Mouse (Mus musculus) midbrain, embryonic 14.5 days (tissue): ENCODE measurements around the gene Rab43. TPM values are rescaled to one million over a fixed set of nuclear protein-coding genes. Genes with fewer than 3 reads are reported as not detected.

Source experiments
- ATAC-seq: fragments of 200-750 bp; cut with Nextera tagmentation; 2 replicates; pipeline ENCODE4 v1.8.0; 2017; ENCODE audit warnings: moderate number of reproducible peaks, moderate library complexity; ENCODE audit not compliant: low FRiP score, low TSS enrichment
- DNase-seq: peaks from one replicate; pipeline ENCODE4 v3.0.0-alpha.2; 2015
- H3K27ac ChIP-seq: fragments of 300-500 bp; sonication (generic); replicated peaks from 2 replicates; pipeline ENCODE4 v1.5.1; 2014; ENCODE audit warnings: mild to moderate bottlenecking, low read depth, low read length, moderate library complexity
- H3K27me3 ChIP-seq: fragments of 300-500 bp; sonication (generic); 2 replicates; pipeline ENCODE4 v1.6.1; 2014; ENCODE audit warnings: low read length, control low read depth, mixed read lengths; ENCODE audit not compliant: control insufficient read depth, insufficient read depth
- H3K36me3 ChIP-seq: fragments of 300-500 bp; sonication (generic); 2 replicates; pipeline ENCODE4 v1.6.1; 2014; ENCODE audit warnings: low read length, control low read depth; ENCODE audit not compliant: control insufficient read depth, insufficient read depth
- H3K4me1 ChIP-seq: fragments of 300-500 bp; sonication (generic); 2 replicates; pipeline ENCODE4 v1.6.1; 2014; ENCODE audit warnings: mild to moderate bottlenecking, antibody characterized with exemption, low read length, control low read depth; ENCODE audit not compliant: control insufficient read depth, insufficient read depth
- H3K4me2 ChIP-seq: fragments of 300-500 bp; sonication (generic); 2 replicates; pipeline ENCODE4 v1.6.1; 2014; ENCODE audit warnings: mild to moderate bottlenecking, low read length, moderate library complexity
- H3K4me3 ChIP-seq: fragments of 300-500 bp; sonication (generic); replicated peaks from 2 replicates; pipeline ENCODE4 v1.5.1; 2014; ENCODE audit warnings: low read depth, low read length
- H3K9ac ChIP-seq: fragments of 300-500 bp; sonication (generic); replicated peaks from 2 replicates; pipeline ENCODE4 v1.6.1; 2014; ENCODE audit warnings: mild to moderate bottlenecking, low read length, moderate library complexity
- H3K9me3 ChIP-seq: fragments of 300-500 bp; sonication (generic); 2 replicates; pipeline ENCODE4 v1.6.1; 2016; ENCODE audit warnings: low read length, control low read depth, mixed read lengths; ENCODE audit not compliant: control insufficient read depth
- WGBS: fragments of 180-500 bp; shearing (Covaris S2); extraction: QIAGEN DNeasy Blood & Tissue Kit; methylation state at CpG from one replicate; pipeline ENCODE4 v1.1.7; 2014; 5-methylcytosine and 5-hydroxymethylcytosine counted together
- polyA plus RNA-seq: library from polyadenylated mRNA; unstranded; fragments of >200 nt; fragmentation: Nextera tagmentation; extraction: Ambion mirVana; gene quantifications from 2 replicates; pipeline ENCODE4 v1.2.1, GENCODE M21; 2014

The Rab43 gene
- polyA plus RNA-seq, 1 experiment from 2014 or later = 9.2 TPM

DNA sequence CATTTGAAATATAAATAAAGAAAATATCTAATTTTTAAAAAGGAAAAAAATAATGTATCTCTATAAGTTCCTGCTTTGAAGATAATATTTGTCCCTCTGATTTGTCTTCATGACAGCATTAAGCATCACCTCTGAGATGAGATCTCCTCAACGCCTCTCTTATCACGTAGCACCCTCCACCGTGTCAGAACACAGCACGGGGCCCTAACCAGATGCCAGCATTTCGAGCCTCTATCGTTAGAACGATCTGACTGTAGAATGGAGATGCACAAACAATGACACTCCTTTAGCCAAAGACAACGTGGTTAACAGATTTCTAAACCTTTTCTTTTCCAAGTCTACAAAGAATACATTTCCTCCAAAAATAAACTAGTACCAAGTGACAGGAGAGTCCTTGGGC, 27.9 kb downstream of the Rab43 start:
- Histone ChIP-seq H3K27ac (no peak overlapping the region), H3K4me3 (no peak overlapping the region), H3K36me3 (no peaks in the 10 kb centered on the region), H3K4me2 (no peak overlapping the region), H3K4me1 (peaks cover 3% of the 10 kb centered on the region; the same call in 1 of the 2 replicates), H3K9ac (no peak overlapping the region), H3K9me3 (no peaks in the 10 kb centered on the region), H3K27me3 (no peaks in the 10 kb centered on the region)
- DNase-seq = no peak
- 86% methylated on average over 8 of the region's 8 CpGs for WGBS
- no peak for ATAC-seq

- Histone ChIP-seq H3K27ac (no peak overlapping the region), H3K9ac (no peak overlapping the region), H3K9me3 (no peaks in the 10 kb centered on the region), H3K4me1 (no peaks in the 10 kb centered on the region), H3K4me3 (no peak overlapping the region), H3K27me3 (no peaks in the 10 kb centered on the region), H3K4me2 (no peak overlapping the region), H3K36me3 (no peaks in the 10 kb centered on the region)
- no peak for DNase-seq
- ATAC-seq = no peak
- 83% methylated on average over 10 of the region's 10 CpGs for WGBS
Measured at GRCm38 (mm10) chr6:87780546-87781301, 31.2 kb downstream of the Rab43 start.

DNA sequence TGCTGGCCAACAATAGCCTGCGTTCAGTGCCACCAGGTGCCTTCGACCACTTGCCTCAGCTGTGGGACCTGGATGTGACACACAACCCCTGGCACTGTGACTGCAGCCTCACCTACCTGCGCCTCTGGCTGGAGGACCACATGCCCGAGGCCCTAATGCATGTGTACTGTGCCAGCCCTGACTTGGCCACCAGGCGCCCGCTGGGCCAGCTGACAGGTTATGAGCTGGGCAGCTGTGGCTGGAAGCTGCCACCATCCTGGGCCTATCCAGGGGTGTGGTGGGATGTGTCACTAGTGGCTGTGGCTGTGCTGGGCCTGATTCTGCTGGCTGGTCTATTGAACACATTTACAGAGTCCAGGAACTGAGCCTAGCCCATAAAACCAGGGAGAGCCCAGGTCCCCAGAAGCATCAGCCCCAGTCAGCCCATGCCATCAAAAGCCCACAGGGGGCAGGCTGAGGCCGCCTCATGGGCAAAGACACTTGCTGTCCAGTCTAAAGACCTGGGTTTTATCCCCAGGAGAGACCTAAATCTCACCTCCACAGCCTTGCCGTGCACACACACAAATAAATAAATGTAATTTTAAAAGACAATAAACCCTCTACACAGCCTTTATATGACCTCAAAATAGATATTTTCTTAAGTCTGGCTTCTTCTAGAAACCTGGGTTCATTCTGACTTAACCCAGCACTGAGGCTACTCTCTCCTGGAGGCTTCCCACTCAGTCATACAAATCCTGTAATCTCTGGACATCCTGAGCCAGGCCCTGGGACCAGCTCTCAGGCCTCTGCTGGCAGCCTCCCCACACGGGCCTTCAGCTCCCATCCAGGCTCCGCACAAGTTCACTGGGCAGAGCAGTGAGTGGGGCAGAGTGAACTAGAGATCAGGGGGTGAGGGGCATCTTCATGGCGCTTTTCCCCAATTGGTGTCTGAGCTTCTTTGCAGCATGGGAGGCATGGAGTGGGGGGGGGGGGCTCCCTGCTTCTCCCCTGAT, 32.5 kb downstream of the Rab43 start:
- no peak overlapping the region for H3K4me2 ChIP-seq
- H3K27ac ChIP-seq = no peak overlapping the region
- no peak overlapping the region for H3K9ac ChIP-seq
- DNase-seq (no peak), ATAC-seq (no peak)
- 86% methylated on average over 11 of the region's 11 CpGs for WGBS
- no peaks in the 10 kb centered on the region for H3K9me3 ChIP-seq
- H3K36me3 ChIP-seq = no peaks in the 10 kb centered on the region
- H3K27me3 ChIP-seq = no peaks in the 10 kb centered on the region
- no peaks in the 10 kb centered on the region for H3K4me1 ChIP-seq
- no peak overlapping the region for H3K4me3 ChIP-seq

DNA sequence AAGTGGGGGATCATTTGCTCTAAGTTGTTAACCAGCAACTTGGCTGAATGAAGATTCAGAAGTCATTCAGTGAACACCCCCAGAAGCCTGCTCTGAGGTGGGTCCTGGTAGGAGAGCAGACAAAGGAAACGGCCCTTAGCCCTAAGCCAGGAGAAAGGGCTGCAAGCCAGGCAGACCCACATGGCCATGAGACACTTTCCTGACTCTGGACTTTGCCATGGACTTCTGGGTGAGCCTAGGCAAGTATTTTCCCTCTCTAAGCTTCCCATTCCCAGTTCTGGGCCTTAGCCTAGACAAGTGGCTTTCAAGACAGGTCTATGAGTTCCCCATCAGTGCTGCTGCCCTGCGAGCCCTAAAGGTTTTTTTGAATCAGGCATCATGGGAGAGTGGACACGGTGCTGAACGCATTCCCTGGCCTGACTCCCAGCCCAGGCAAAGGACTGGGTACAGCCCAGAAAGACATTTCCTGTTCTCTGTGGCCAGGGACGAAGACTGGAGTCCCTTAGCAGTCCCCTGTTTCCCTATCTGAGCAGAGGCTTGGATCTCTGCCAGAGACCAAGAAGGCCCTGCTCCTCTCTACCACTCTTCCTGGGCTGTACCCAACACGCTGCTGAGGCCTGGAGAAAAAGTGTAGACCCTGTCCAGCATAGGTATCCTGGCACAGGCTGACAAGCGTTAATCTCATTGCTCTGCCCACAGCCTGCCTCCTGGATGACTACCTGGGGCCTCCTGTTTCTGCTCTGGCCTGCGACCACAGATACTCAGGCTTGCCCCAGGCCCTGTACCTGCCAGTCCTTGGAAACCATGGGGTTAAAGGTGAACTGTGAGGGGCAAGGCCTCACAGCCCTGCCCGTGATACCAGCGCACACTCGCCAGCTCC, 33.4 kb downstream of the Rab43 start:
- WGBS = 83% methylated on average over 11 of the region's 11 CpGs
- H3K27ac ChIP-seq = no peak overlapping the region
- no peak overlapping the region for H3K4me3 ChIP-seq
- no peak for DNase-seq
- H3K27me3 ChIP-seq = no peaks in the 10 kb centered on the region
- no peaks in the 10 kb centered on the region for H3K9me3 ChIP-seq
- ATAC-seq = no peak
- no peaks in the 10 kb centered on the region for H3K36me3 ChIP-seq
- no peak overlapping the region for H3K4me2 ChIP-seq
- no peak overlapping the region for H3K9ac ChIP-seq
- H3K4me1 ChIP-seq = no peaks in the 10 kb centered on the region

DNA sequence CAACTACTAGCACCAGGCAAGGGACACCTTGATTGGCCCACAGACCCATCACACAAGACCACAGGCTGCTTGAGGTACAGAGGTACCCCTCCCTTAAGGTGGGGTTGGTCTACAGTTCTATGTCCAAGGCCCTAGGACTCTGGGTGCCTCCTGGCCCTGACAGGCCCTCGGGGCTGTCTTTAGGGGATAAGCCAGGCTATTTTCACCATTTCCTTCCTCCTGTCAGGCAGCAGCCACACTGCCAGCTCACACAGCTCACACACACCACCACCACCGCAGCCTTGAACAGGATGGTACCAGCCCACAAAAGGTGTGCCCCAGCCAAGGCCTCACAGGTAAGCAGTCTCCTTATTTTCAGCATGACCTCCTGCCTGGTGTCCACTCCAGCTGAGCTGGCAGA, 34.1 kb downstream of the Rab43 start, which contains the start of gene Gp9:
Gene Gp9 (plus strand): TSS at position 231 of the 400 bp plus-strand sequence.
- no peak for ATAC-seq
- Histone ChIP-seq H3K9me3 (no peaks in the 10 kb centered on the region), H3K4me1 (no peaks in the 10 kb centered on the region), H3K27ac (no peak within 1 kb of the TSS), H3K27me3 (no peaks in the 10 kb centered on the region), H3K4me3 (no peak within 1 kb of the TSS), H3K9ac (no peak within 1 kb of the TSS), H3K36me3 (no peaks in the 10 kb centered on the region), H3K4me2 (no peak within 1 kb of the TSS)
- DNase-seq = no peak
- WGBS = 71% methylated on average over 2 of the region's 2 CpGs

DNA sequence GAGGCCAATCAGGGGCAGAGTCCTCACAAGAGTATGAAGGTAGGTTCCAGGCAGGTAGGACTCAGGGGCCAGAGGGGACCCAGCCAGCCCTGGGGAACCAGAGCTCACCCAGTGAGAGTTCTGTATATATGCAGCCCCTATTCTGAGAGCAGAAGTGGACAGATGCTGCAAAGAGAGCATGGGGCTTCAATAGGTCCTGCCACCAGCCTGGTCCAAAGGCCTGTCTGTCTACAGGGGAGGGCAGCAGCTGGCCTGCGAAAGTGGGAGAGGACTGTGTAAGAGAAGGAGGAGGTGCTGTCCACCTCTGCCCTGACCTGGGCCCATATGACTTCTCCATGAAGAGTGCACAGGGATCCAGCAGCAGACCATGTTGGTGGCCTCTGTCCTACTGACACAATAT, 35.3 kb downstream of the Rab43 start:
- WGBS = 92% methylated on average over 1 of the region's 1 CpGs
- DNase-seq = no peak

GRCm38 (mm10) chr6:87775588-87776245, 36.2 kb downstream of the Rab43 start:
- H3K9me3 ChIP-seq = no peaks in the 10 kb centered on the region
- no peak for DNase-seq
- no peaks in the 10 kb centered on the region for H3K4me1 ChIP-seq
- WGBS = 77% methylated on average over 3 of the region's 3 CpGs
- H3K27ac ChIP-seq = no peak overlapping the region
- H3K4me3 ChIP-seq = no peak overlapping the region
- no peaks in the 10 kb centered on the region for H3K36me3 ChIP-seq
- ATAC-seq = no peak
- no peak overlapping the region for H3K9ac ChIP-seq
- no peak overlapping the region for H3K4me2 ChIP-seq
- H3K27me3 ChIP-seq = no peaks in the 10 kb centered on the region

More for the DNA sequence above, 35.3 kb downstream of the Rab43 start:
- Histone ChIP-seq H3K27ac (no peak overlapping the region), H3K9ac (no peak overlapping the region), H3K36me3 (no peaks in the 10 kb centered on the region), H3K27me3 (no peaks in the 10 kb centered on the region), H3K4me1 (no peaks in the 10 kb centered on the region), H3K4me3 (no peak overlapping the region), H3K9me3 (no peaks in the 10 kb centered on the region), H3K4me2 (no peak overlapping the region)
- ATAC-seq = no peak

- H3K27ac ChIP-seq = no peak overlapping the region
- WGBS = 89% methylated on average over 9 of the region's 9 CpGs
- no peaks in the 10 kb centered on the region for H3K36me3 ChIP-seq
- no peak for ATAC-seq
- DNase-seq = no peak
- H3K4me2 ChIP-seq = no peak overlapping the region
- no peak overlapping the region for H3K9ac ChIP-seq
- H3K9me3 ChIP-seq = no peaks in the 10 kb centered on the region
- no peak overlapping the region for H3K4me3 ChIP-seq
- H3K4me1 ChIP-seq = no peaks in the 10 kb centered on the region
- H3K27me3 ChIP-seq = no peaks in the 10 kb centered on the region
Measured at GRCm38 (mm10) chr6:87774909-87775308, 37.1 kb downstream of the Rab43 start.
